Mouse (Mus musculus): ENCODE results near the gene Cd81.

- no peak for TF ChIP-seq POLR2A (IDR thresholded peaks at IDR 0.05; ENCODE audit: borderline replicate concordance, extremely low read depth, insufficient read depth, insufficient read length, poor library complexity, severe bottlenecking)
- no peak for TF ChIP-seq CTCF (IDR thresholded peaks at IDR 0.05; ENCODE audit: borderline replicate concordance, extremely low read depth, insufficient read depth, insufficient read length)
These were observed 57.2 kb downstream of the Cd81 start for GRCm38 (mm10) chr7:143109696-143110095.

All from brain, embryonic 14.5 days (tissue).